Mouse (Mus musculus) cerebellum, adult 11-12 months (tissue): ENCODE measurements around the gene Acadl.

ENCODE experiments used
- DNase-seq: peaks from one replicate; pipeline ENCODE4 v3.0.0; 2022

Gene Acadl

DNA sequence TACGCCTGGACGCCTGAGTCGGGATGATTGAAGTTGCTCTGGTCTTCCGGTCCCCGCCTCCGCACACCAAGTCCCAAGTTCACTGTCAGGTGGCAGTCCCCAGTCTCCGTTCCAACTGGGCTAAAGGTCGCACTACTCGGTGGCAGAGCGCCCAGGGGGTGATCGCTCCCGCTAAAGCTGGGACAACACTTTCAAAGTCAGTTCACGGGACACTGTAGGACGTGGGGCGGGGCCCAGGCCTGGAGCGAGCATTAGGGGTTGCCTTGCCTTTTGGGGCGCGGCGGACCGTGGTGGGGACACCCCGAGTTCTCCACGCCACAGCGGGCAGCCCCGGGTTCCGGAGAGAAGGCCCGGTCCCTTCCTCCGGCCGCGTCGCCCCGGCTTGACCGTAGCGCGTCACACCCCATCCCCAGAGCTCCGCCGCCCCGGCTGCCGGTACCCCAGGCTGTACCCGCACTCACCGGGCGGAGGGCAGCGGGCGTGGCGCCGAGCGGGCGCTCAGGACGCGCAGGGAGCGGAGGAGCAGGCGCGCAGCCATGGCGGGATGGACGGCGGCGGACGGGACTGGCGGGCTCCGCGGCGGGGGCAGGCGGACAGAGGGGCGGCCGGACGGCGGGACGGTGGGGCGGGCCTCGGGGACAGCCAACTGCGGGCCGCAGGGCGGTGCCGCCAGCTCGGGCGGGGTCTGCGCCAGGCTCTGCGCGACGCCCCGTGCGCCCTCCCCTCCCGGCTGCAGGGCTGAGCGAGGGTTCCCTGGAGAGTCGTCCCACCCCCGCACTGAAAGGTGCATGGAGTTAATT is at the start of gene Acadl:
Gene Acadl (minus strand): TSS at position 566 of the 800 bp plus-strand sequence.
- peak; percentile 33 for DNase-seq

DNA sequence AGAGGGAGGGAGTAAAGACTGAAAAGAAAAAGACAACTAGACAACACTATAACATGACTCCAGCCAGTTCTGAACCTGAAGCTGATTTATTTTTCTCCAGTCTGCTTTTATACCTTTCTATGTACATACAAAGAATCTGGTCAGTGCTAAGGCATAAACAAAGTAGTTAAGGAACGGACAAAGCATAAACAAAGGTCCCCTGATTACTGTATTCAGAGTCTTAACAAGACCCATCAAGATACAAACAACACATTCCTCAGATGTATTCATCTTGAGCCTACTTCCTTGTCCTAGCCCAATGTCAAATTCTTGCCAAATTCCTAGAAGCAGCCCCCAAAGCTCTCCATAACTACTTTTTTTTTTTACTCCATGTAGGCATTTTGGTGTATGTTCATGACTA is 49.2 kb upstream of the Acadl start:
- no peak for DNase-seq

DNA sequence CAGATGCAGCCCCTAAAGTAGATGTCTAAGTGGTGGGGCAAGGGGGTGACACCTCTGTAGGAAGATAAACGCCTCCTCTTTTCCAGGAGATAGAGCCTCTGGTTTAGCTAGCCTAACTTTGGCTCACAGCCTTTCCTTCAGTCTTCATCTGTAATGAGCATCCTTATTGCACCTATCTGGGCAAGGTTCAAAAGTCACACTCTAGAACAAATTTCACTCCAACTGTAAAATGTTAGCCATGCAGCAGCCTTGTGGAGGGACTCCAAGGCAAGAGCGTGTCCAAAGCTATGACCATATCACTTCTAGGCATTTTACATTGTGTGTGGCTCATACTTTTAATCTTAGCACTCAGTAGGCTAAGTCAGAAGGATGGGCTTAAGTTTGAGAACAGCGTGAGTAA is 39.5 kb upstream of the Acadl start:
- DNase-seq: no peak

DNA sequence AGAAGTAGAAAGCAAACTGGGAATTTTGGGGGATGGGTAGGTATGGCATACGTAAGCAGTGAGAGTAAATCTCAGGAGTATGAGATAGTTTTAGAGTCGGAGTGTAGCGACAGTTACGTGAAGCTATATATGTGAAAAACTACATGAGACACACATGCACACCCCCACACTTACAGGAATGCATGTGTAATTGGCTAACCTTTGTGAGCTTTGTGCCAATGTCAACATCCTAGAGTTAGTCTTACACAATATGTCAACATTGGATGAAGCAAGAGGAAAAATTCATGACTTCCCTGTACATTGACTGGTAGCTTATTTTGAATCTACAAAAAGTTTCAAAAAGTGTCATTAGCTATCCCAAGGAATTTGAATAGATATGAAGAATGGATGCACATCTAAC is 37.9 kb upstream of the Acadl start:
- no peak for DNase-seq

DNA sequence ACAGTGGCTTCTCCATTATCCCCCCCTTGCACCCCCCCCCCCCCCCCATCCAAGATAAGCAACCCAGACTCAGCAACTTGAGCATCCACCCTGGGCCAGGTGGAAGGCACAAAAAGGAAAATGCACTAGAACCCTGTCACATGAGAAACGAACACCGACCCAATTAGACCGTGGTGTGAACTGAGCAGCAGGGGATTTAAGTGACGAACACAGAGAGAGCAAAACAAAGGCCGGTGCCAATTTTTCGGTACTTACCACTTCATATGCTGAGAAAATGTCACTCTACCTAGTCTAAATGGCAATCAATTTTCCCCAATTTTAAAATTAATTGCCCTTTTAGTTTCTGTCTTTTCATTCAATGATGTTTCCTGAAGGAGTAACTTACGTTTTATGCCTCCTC is 35.2 kb upstream of the Acadl start:
- DNase-seq: no peak

DNA sequence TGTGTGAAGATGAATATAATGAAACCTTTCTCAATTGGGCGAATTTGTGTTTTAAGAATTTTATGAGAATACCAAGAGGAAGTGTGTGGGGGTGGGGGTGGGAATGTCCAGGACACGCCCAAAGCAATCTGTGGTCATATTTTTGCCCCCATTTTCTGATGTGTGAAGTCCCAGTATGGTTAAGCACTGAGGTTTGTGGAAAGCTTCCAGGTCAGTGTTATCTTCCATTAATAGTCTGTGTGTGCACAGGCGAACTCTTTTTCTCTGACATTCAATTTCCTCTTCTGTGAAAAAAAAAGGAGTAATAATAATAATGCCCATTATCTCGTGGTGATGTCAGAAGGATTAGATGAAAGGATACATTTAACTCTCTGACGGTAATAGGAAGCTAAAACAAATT is 33.5 kb upstream of the Acadl start:
- DNase-seq: no peak

DNA sequence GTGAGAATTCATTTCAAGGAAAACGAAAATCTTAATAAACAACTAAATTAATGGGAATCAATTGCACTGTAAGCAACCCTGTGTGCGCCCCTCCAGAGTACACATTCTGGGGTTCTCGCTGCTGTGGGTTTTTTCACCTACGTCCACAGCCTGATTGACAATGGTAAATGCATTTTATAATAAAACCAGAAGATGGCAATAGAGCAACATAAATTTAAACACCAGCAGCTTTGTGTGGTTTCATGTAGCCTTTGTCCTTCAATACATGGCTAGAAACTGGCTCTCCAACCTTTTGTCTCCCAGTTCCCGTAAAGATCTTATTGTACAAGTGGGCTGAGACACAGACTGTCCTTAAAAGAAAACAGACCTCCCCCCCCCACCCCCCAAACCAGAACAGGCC is 33.0 kb upstream of the Acadl start:
- DNase-seq: no peak

DNA sequence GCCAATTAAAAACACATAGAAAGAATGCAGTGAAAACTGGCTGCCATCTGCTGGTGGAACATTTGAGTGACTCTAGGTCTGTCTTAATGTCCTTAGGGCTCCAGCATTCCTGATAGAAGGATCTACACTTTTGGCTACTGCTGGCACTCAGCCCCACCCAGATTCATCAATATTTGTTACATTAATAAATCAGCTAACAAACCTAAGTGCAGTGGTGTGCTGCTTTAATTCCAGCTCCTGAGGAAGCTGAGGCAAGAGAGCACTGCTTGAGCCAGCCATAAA is 32.7 kb upstream of the Acadl start:
- no peak for DNase-seq

DNA sequence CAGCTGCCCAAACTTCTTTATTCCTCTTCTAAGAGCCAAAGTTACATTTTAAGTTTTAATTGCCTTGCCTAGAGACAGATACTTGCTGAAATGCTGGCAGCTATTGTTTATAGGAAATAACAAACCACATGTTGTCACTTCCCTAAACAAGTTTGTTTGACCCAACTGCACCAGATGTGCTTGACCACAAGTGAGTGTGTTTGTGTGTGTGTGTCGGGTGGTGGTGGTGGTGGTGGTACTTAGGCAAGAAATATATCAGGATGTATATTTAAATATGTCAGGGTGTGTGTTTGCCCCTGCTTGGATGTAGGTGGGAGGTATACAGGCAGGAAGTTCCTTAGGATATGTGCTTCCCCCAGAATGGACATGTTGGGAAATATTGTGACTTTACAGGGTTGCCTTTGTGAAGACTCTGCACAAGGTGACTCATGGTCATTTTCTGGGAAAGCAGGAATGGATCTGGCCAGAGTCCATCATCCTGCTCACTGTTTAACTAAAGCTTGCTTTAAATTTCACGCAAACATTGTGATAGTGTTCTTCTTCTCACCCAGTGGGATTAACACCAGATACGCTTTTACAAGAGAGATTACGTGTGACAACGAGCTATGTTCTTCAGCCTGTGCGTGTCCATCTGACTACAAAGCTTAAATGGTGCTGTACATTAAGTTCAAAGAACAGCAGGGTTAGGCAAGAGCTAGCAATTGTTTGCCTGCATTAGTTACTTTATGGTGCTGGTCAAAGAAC is 32.2 kb upstream of the Acadl start:
- no peak for DNase-seq

DNA sequence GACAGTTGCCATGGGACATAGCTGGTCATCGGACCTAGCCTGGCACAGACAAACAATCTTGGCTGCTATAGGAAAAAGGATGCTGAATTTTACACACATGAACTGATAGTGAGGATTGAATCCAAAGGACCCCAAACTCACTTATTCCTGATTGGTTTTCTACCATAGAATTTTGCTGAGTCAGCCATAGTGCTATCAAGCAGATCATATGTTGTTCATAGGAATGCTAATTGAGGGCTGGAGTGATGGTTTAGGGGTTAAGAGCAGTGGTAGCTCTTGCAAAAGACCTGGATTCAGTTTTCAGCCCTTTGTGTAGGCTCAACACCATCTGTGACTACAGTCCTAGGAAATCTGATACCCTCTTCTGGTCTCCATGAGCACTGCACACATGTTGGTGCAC is 24.1 kb upstream of the Acadl start:
- DNase-seq: no peak

DNA sequence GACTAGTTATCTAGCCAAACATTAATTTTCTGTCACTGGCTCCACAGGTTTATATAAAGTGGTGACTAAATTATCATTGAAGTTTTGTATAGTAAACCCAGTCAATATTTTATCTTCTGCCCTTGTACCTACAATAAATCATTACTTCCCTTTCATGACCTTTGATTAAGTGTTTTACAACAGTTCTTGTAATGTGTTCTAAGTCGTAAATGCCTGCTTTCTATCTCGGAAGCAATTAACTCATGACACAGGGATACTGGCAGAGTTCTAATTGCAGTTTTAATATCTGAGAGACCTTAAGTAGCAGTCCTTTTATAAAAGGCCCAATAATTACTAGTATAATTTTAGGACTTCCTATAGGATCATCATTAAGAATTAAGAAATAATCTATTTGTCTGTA is 17.1 kb upstream of the Acadl start:
- DNase-seq: no peak

DNA sequence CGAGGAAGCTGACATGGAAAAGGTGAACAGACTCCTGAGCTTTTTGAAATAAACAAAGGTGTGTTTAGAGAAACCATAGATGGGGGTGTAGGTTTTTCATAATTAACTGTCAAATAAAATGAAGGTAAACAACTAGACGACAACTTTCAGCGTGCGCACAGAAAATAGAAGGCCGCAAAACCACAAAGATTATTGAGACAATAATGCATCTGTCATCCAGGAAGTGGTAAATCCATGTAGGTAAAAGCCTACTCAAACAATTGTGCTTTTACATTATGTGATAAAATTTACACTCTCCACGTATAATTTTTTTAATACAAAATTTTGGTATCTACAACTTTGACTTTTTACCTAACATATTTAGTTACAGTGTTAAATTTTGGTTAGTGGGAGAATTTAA is 11.7 kb upstream of the Acadl start:
- DNase-seq: no peak

DNA sequence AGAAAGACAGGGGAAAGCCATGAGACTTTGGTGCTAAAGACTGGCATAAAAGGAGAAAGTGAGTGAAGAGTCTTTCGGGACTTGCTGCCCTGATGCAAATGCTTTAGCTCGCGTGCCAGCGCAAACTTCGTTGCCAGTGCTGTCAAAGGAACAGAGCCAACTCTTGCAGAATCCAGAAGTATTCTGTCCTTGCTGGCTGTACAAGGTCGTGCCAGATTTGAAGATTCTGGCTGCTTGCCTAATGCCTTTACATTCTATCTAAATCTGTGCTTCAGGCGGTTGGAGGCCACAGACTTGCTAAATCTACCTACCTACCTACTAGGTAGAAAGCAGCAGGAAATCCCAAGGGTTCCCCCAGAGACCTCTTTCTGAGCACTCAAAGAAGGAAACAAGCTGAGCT is 8.5 kb upstream of the Acadl start:
- DNase-seq: no peak

DNA sequence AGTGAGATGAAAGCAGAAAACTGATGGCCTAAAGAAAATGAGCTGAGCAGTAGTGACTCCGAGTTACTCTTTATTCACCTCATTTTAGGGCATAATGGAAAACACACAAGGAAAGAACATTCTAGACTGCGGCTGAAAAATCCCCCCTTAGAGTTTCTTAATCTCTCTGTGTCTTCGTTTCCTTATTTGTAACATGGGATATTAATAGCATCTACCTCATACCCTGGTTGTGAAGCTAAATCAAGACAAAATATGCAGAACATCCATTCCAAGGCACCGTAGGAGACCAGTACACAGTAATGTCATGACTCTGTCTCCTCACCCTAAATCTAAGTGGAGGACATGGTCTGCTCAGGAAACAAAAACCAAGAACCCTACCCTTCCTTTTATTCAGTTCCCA is 2.6 kb upstream of the Acadl start:
- DNase-seq: no peak

DNA sequence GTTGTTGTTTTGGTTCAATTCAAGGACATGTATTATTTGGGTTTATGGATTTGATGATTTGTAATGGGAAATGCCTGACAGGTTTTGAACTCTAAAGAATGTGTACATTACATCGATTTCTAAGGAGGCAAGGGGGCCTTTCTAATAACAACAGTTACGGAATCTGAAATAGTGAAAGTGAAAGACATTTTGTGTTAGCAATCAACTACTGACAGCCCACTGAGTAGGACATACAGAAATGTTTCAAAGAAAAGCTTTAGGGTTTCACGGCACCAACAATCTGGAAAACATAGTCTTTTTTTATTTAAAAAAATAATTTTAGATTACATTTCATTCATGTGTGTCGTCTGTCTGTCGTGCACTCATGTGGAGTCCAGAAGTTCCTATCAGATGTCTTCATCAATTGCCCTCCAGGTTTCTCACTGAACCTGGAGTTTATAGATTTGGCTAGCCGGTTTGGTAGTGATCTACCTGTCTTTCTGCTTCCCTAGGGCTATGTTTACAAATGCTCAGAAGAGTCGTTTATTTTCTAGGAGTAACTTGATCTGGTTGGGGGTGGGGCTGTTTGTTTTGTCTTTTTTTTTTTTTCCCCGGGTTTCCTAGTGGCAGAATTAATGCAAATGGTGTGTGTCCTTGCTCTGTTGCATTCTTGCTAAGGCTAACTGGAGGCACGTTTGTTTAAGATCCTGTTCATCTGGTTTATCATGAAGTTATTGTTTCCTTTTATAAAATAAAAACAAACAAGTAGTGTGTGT is 841 bp upstream of the Acadl start:
- DNase-seq: no peak

DNA sequence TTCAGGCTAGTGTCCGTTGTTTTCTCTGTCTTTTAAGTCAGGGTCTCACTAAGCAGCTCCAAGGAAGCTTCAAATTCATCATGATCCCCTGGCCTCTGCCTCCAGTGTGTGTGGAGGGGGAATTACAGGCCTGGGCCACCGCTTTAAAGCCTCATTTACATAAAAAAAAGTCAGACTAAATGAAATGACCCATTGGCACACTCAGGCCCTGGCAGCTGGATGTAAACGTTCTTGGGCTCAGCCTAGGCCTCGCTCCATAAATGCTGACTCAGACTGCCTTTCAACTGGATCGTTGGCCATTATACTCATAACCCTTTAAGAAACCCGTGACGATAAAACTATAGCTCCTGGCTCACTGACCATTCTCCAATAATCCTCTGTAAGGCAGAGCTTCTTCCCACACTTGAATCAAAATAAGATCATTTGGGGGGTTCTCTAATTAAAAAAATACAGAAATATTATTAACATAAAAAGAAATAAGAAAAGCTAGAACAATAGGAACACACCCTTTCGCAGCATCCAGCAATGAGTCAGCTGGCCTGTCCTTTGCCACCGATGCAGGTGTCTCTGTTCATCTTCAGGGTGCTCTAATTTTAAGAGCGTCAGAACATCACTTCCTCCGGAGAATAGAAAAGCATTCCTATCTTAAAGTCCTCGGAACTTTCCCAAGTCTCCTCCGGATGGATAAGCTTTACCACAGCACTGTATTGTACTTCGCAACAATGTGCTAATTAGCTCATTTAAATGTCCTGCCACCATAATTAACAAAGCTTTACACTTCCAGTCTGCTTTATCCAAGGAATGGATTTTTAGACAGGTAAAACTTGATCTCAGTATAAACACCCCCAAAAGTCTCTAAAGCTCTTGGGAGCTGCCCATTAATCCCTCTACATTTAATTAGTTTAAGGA is 1.1 kb downstream of the Acadl start:
- no peak for DNase-seq

DNA sequence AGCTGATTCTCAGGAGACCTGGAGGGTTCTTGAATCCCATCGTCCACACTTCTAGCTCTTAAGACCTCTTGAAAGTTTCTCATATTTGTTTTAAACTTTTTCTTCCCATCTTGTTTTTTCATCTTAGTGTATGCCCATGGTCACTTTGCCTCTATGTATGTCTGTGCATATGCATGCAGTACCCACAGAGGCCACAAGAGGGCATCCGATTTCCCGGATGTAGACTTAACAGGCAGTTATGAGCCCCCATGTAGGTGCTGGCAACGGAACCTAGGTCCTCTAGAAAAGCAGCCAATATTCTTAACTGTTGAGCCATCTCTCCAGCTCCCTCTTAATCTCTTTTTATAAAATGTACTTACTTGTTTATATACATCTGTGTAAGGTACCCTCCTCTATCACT is 15.6 kb downstream of the Acadl start:
- DNase-seq: no peak

DNA sequence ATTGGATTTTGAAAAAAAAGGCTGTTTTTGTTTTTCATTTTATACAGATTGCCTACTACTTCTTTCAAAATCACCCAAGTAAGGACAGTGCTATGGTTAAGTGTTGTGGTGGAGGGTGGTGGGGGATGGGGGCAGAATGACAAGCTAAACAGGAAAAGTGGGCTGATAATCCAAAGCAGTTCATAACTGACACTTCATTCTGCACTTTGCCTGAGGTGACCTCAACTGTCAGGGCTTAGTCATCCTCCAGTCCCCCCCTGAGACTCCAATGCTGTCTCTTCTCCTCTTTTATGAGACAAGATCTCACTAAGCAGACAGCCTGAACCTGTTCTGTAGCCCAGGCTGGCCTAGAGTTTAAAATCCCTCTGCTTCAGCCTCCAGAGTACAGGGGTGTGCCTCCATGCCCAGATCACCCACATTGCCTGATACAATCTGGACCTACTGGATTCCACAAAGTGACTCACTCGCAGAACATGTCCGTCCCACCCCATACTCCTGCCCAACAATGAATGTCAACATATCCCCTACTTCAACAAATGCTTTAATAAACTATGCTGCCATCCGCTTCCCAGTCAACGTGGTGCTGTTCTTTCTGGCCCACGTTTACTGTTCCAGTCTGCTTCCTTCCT is 17.3 kb downstream of the Acadl start:
- DNase-seq: no peak

DNA sequence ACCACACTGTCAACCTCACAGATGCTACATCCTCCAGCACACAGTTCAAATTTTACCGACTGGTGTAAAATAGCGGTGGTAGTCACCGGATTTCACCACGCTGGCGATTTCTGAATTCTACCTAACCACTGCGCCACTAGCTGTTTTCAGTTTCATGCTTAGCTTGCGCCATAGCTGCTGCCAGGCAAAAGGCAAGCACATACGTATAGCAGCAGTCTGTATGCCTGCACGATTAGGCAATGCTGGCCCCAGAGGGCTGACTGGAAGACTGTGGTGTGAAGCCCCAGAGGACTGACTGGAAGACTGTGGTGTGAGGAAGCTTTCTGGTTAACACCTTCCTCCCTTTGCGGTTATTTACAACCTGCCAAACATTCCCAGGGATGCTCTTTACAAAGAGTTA is 21.1 kb downstream of the Acadl start:
- no peak for DNase-seq

DNA sequence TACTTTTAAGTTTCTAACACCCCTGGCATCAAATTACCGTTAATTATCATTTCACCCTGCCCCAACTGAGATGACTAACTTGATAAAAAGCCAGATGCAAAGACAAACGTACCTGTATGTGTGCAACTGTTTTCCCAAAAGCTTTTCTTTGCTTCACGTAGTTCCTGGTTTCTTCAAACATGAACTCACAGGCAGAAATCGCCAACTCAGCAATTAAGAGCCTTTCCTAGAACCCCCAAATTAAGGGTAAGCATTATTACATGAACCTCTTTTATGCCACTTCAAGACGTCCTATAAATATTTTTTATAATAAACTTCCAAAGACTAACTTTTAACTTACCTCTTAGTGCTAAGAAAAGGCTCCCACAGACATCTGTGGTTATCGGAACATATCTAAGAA is 21.6 kb downstream of the Acadl start:
- no peak for DNase-seq

DNA sequence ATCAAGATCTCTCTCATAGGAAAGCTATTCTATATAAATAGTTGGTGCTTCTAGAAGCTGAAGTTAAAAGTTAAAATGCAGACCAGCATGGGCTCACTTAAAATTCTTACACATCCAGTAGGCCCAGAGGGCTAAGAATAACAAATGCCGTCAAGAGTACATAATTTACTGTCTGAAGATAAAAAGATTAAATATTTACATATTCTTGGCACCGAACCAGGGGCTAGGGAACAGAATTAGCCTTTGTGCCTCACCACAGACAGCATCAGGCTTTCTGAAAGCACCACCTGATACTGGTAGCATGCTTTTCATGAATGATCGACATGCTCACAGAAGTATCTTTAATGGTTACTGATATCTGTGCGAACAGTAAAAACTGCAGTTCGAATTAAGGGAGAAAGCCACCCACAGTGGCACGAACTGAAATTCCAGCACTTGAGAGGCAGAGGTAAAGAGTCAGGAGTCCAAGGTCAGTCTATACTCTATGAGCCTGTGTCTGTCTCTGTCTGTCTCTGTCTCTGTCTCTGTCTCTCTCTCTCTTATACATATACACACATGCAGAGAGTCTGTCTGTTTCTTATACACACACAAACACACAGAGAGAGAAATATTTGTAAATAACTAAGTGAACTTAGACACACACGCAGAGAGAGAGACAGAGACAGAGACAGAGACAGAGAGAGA is 23.2 kb downstream of the Acadl start:
- no peak for DNase-seq

DNA sequence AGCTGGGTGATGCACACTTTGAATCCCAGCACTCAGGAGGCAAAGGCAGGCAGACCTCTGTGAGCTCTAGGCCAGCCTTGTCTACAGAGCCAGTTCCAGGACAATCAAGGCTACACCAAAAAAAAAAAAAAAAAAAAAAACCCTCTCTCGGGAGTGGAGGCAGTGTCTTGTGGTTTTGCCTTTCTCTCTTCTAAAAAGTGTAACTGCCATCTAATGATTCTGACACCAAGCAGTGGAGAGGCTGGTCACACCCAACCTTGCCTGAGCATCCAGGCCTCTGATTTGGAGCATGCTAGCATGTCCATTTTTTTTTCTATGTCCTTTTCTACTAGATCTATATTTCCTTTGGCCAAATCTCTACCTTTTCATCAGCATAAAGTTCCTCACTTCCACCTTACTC is 23.9 kb downstream of the Acadl start:
- no peak for DNase-seq
